Mouse (Mus musculus) c-Kit-positive CD71-positive TER-119-negative erythroid progenitor cells, embryonic 14.5 days (primary cell): ENCODE data around the gene Tnfrsf8.

ENCODE experiments used
- DNase-seq: peaks from one replicate; pipeline ENCODE4 v3.0.0-alpha.2; 2013; ENCODE audit warnings: low read depth

Gene Tnfrsf8

DNA sequence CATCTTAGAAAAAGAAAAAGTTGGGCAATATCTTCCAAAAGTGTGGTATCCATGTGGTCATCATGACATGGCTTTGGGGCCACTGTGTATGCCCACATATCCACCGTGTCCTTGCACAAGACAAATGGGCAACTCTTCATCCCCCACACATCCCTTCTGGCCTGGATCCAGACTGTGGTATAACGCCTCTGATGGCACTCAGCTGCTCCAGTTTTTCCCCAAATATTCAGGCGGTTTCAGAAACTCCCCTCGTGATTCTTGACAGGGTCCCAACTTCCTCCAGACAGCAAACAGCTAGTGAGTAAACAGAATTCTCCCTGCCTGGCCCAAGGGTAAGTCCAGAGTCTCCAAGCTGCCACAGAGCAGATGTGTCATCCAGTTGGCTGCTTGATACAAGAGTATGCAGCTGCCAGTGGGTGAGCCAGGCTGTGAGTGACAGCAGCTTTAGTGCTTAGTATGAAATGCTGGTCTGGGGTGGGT is 47.3 kb downstream of the Tnfrsf8 start:
- no peak for DNase-seq

DNA sequence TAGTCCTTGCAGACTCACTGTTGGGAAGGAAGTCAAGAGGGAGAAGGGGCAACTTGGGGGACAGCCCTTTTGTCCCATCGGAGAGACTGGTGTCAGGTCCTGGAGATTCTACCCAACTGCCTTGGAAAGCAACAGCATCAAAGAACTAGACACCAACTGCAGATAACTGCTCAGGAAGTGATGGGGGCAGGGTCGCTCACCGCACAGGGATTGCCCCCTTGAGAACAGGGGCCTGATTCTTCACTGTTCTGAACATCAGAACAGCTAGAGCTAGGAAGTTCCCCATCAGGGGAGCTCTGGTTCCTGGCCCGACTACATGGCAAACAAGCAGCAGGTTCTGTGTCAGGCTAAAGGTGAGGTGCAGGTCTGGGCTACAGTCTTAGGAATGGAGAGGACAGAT is 48.5 kb downstream of the Tnfrsf8 start:
- no peak for DNase-seq

DNA sequence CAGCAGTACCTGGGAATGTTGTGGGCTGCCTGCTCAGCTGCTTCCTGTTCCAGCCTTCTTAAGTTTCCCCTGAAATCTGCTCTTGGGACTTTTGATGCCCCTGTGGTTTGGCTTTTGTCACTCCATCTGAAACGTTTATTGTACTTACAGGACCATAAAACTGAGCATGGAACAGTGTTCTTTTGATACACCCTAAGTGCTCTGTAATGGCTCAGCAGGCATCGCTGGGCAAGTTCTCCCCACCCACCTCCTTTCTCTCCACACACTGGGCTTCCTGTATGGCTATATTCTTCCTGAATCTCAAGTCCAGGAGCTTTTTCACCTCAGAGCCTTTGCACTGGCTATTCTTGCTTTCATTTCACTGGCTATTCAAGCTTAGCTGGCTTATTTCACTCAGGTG is 50.2 kb downstream of the Tnfrsf8 start:
- DNase-seq: no peak

DNA sequence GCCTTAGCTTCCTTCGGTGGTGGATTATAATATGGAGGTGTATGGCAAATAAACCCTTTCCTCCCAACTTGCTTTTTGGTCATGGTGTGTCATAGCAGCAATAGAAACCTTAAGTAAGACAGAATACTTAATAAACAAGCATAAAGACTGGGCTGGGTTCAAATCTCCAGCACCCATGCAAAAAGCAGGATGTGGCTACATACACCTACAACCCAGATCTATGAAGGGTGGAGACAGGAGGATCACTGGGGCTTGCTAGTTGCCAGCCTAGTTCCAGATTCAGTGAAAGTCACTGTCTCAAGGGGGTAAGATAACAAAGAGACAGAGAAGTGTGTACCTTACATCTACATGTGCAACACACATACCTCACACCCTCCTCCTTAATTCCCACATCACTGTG is 51.4 kb downstream of the Tnfrsf8 start:
- DNase-seq: no peak

DNA sequence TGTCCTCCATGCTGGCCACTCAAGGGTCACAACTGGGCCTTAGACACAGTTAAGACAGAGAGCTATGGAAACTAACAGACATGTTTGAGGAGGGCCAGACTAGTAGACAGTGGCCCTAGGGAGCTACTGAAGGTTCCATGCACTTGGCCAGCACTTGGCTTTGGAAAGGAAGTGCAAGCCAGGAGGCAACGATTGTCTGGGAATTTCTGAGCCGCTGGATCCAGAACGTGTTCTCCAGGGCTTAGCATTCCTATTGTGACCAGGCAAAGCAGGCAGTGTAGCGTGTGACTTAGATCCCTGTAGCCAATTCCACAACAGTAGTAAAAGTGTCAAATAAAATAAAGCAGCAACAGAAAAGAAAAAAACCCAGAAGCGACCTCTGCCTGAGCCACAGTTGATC is 54.2 kb downstream of the Tnfrsf8 start:
- DNase-seq: no peak

DNA sequence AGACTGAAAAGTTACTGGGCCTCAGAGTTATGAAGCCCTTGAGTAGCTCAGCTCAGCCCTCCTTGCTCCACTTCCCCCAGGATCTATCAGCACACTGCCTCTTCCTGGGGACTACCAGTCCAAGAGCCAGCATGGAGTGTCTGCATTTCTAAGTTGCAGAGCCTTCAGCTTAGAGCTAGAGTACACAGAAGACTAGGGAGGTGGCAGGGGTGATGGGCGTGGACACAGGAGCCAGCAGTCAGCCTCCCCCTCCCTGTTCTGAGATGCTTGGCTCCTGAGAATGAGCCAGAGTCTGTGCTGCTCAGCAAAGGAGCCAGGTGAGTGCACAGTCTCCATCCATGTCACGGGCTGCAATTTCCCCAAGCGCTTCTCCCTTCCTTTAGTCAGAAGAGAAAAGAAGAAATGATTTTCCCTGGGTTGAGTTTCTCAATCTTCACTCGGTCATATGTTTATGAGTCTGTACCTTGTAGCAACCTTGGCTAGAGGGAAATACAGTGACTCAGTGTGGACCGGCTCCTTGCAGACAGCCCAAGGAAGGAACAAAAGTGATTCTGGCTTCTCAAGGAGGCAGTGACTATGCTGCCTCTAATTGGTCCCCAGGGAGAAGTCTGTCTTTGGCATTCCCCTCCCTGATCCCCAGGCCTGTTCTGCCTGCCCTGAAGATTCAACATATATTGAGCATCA is 57.1 kb downstream of the Tnfrsf8 start:
- no peak for DNase-seq

DNA sequence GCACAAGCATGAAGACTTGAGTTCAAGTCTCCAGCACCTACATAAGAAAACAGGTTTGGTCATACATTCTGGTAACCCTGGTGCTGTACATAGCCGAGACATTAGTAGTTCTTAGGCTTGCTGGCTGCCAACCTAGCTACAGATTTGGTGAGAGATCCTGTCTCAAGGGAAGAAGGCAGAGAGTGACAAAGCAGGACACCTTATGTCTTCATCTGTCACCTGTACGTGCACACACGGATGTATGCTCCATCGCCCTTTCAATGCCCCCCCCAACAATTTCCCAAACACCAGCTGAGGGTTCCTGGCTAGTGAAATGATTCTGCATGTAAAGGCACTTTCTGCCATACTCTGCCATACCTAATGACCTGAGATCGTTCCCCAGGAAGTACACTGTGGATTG is 58.8 kb downstream of the Tnfrsf8 start:
- no peak for DNase-seq

DNA sequence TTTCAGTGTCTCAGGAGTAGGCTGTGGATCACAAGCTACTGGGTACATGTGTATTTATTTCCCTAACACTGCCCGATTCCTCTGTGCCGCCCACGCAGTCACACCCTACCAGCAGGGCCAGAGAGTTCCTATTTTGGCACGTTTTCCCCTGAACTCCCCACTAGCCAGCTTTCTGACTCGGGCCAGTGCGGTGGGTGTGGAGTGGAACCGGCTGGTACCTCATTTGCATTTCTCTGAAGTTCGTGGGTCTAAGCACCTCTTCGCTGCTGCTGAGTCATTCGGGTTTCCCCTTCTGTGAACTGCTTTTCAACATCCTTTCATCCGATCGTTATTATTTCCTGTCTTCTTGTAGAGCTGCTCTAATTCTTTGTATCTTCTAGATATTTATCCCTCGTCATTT is 60.5 kb downstream of the Tnfrsf8 start:
- no peak for DNase-seq

DNA sequence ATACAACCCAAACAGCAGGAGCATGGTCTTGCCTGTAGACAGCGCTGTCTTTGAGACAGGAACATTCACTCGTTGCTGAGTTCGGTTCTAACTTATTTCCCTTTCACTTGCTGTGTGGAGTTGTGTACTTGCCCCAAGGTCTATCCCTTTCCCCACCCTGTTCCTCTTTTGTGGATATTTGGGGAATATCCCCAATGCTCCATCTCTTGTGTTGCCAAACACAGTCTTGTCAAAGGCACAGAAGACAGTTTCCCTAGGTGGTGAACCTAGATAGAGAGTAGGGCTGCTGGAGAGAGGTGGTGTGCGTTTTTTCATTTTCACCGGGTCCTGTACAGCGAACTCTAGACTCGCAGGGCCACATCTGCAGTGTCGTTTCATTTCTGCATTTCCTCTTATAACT is 62.4 kb downstream of the Tnfrsf8 start:
- DNase-seq: no peak

DNA sequence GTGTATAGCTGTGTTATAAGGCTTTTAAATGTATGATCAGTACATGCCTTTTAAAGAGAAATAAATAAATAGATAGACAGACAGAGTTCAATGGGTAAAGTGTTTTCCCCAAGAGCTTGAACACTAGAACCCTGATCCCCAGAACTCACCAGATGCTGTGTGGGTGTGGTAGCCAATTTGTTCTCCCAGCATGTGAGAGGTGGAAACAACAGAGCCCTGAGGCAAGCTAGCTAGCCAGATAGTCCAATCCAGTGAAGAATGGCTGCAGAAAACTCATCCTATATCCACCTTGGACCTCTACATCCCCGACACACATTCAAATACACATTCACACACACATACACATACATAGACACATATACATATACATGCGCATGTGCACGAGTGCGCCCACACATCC is 63.4 kb downstream of the Tnfrsf8 start:
- DNase-seq: no peak

DNA sequence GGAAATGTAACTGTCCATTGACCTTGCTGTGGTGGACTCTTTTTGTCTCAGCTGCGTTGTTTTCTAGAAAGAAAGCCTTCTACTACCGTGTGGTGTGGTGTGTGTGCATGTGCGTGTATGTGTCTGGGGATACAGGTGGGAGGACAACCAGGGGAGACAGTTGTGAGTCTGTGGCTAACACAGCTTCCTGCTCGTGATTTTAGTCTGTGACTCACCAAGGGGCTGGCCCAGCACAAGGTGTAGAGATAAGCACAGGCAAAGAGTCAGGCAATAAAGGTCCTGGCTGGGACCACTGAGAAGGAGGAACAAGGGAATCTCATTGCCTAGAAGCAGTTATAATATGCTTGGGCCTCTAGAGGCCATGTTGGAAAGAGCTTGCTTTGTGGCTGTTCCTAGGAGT is 65.0 kb downstream of the Tnfrsf8 start:
- DNase-seq: no peak

DNA sequence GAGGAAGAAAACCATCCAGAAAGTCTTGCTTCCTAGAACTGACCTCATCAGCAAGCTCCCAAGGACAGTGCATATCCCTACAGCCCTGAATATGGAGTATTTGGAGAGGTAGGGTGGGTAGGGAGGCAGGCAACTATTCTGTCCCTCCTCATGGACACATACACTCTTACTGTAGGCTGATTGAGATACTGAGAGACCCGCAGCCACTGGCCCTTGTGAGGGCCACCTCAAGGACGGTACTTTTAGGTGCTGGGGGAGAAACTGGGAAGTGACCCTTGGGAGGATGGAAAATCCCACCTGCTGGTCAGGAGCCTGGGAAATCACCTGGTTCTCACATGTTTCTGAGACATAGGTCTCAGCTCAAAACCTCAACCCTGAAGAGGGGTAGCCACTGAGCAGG is 67.4 kb downstream of the Tnfrsf8 start:
- no peak for DNase-seq

DNA sequence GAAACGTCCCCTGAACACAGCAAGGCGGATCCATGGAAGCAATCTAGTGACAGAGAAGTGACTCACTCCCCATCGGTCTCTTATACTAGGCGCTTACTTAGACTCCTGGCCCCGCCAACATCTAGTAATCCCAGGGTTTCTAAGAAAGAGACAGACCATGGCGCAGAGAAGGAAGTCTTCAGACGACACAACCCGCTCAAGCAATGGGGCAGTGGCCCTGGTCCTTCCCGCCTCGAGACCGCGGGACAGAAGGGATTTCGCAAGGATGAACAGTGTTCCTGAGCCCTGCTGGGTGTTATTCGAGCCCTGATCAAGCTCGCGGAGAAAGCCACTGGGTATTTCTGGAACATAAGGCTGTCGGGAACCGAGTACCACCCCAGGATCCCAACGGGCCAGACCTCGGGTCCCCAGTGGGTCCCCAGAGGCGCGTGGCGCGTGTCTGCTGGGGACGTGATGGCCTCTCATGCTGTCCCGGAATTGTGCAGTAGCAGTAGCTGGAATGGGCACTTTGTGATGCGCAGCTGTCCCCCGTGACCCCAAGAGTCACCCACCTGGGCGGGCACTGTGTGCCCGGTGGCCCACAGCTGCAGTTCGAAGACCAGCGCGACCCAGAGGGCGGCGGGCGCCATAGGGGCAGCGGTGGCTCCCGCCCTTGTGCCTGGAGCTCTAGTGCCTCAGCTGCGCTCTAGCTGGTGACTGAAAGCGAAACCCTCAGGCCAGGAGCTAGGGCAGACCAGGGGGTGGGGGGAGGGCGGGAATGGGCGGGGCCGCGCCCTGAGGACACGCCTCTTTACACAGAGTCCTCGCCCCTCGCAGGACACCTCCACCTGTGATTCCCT is 68.6 kb downstream of the Tnfrsf8 start, which contains the start of gene Tnfrsf1b:
Gene Tnfrsf1b (minus strand): TSS at position 698 of the 839 bp plus-strand sequence.
- DNase-seq: no peak

DNA sequence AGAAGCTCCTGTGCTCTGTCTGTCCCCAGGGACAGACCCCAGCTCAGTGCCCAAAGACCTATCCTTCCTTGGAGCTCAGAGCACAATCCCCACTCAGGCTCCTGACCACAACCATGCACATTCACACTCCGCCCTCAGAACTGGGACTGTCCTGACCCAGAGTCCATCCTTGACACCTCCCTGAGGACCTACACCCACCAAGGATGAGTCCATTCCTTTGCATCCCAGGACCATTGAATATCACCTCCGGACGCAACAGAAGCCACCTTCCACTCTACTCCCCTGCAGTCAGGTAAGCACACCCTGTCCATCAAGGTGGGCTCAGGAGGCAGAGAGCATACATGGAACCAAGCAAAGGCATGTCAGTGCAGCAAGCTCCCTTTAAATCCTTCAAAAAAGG is 69.4 kb downstream of the Tnfrsf8 start:
- DNase-seq: no peak

DNA sequence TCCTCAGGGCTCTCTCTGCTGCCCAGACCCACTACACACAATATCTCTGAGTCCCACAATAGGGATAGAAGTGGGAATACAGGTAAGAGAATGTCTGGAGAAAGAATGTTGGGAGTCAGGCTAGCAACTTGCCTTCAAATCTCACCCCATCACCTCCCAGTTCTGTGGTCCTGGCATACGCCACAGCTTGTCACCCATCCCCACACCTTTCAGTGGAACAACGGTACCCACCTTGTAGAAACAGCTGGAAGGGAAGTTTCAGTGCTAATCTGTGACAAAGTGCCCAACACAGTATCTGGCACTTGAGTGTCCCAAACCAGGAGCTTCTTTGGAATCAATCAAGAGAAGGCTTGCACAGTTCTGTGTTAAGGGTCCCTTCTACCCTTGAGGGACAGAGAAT is 70.3 kb downstream of the Tnfrsf8 start:
- no peak for DNase-seq

DNA sequence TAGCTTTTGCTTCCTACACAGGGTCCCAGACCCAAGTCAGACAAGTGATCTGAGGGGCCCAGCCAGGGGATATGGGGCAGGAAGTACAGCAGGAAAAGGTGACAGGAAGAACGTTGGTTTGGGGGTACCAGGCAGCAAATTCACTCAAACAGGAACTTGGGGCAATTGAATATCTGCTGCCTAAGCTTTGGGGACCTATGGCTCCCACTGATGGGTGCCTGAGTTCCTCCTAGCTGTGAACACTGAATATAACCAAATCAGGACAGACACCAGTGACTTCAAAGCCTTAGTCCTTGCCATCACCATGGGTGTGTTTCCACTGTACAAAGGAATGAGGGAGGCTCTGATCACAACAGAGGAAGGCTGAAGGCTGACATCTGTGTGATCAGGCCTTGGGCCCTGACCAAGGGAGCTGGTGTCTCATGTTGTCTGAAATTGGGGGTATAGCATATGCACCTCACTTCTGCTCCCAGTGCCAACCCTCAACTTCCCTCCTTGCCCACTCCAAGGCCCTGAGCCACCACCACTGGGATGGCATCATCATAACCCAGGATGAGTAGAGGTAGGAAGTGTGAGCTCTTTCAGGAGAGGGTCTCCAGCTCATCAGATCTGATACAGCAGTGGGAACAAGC is 72.1 kb downstream of the Tnfrsf8 start:
- DNase-seq: no peak

DNA sequence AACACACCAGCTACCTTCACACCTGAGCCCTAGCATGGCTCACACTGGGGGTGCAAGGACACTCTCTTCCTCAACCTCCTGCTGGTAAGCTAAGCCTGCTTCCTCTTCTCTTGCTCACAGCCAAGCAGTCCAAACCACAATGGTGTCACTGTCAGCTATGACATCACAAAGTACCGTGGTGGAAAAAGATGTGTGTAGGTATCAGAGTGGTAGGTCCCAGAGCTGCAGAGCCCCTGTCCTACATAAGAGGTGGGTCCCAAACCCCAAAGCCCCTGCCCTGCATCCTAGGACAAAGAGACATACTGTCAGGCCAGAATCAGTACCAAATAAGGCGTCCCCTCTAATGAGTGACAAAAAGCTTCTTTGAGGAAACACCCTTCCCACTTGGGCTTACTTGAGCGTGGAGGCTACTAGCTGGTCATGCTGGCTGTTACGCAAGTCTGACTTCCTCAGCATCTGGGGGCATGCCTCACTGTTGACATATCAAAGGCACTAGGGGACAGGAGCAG is 74.2 kb downstream of the Tnfrsf8 start:
- DNase-seq: no peak

DNA sequence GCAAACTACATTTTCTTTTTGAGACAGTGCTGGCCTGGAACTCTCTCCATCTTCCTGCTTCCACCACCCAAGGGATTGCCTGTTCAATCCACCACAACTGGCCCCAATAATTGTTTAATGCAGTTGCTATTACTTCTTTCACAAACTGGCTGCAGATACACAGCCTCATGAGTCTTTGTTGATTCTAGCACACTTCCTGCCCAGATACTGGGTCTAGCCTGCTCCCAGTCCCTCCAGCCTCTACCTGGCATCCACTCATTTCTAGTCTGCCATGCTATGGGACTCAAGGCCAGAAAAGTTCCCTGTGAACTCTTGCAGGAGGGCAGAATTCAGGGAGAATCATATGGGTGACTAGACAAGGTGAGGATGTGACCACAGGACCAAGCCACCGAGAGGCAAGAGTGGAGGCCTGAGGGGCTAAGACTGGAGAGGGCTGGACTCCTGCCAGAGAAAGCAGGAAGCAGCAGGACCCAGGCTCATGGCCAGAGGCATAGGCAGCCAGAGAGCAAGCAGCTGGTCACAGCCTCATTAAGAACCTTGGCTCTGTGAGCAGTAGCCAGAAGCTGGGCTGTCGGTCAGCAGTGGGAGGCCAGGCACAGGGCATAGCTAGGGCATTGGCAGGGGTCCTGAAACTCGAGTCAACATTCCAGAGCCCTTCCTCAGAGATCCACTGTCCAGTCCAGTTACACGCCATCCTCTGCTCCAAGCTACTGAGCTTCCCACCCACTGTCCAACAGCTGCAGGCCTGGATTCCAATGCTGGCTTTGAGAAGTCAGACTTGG is 75.7 kb downstream of the Tnfrsf8 start:
- DNase-seq: no peak

DNA sequence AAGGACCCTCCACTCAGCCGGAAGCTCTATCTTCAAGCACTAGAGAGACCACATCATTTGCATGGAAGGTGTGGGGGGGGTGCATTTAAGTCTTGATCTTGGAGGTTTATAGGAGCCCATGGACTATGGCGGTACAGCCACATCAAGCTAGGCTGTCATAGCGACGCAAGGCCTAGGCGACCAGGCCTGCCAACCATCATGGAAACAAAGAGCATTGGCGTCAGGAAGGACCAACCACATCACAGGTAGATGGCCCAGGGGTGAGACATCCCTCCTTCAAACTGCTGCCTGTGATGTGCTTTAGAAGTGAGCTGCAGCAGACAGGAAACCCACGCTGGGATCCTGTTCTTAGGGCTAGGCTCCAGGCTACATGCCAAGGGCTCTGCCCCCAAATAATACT is 78.9 kb downstream of the Tnfrsf8 start:
- no peak for DNase-seq

DNA sequence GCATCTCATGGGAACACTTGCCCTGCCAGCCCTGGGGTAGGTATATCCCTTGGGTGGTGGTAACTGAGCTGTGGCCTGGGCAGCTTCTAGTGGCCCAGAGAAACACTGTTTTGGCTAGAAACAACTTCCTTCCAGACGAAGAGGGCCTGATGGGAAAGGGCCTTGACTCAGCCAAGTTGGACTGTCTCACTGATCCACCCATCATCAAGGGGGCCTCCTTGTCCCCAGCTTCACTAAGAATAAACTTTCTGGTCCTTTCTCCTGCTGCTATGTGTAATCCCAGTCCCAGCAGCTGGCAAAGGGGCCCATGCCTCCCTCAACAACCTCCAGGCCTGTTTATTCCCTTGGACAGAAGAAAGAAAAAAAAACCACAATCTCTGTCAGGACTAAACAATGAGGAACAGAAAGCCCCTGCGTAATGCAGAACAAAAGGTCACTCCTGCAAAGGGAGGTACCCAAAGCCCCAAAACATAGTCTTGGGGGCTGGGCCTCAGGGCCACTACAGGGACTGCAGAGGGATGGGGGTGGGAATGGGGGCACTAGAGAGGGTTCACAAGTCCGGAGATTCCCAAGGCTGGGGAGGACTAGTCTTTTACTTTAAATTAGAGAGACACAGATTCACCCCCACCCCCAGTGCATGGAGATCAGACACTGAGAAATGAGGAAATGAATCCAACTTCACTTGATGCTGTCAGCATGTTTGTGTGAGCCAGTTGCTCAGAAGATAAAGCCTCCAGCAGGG is 81.3 kb downstream of the Tnfrsf8 start:
- no peak for DNase-seq

DNA sequence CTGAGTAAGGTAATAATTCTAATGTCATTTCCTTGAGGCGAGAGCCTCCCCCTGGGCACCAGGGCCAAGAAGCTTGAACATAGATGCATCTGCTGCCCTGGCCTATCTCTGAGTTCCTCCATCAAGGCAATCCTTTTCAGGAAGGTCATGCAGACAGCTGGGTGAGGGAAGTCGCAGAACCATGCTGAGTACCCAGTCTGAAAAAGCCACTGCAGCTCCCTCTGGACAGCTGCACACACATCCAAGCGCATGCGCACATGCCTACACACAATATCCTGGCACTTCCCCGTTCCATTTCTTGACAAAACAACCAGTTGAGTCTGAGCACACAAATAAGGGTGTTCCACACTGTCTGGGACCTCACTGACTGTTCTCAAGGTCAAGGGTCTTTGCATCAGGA is 83.2 kb downstream of the Tnfrsf8 start:
- no peak for DNase-seq
